Mouse (Mus musculus): Measurements from ENCODE around the gene Robo1. TPM values are rescaled to one million over a fixed set of nuclear protein-coding genes. Genes with fewer than 3 reads are reported as not detected.

Robo1 gene
- total RNA-seq, 4 experiments from 2014 or later, result 48.7 to 62.3 (median 50.6) TPM

GRCm38 (mm10) chr16:73082420-73082819 lies 774.3 kb downstream of the Robo1 start:
- DNase-seq (ENCODE audit: low spot score in 2 of 2), result no peak

- no peak for DNase-seq (ENCODE audit: low spot score in 2 of 2)
Measured at GRCm38 (mm10) chr16:73083077-73083476, 775.0 kb downstream of the Robo1 start.
